Mouse (Mus musculus): ENCODE data around the gene Cemip.

- TF ChIP-seq EP300 (IDR thresholded peaks at IDR 0.05; ENCODE audit: insufficient read depth, low read depth, low read length) (no peak), CTCF (IDR thresholded peaks at IDR 0.05) (no peak)
These were observed 121.1 kb downstream of the Cemip start for GRCm38 (mm10) chr7:83965181-83965580.
